Comparison of ENCODE assay signal across 18 mouse cellular contexts in genomic region chr13:37454356-37454755, GRCm38 (mm10).
DNase-seq lines count a peak whose midpoint lies in the region; ATAC-seq and TF ChIP-seq lines count a peak whose summit lies in the region.
"Had no signal": no experiment of that assay in that cellular context is flagged by ENCODE, and none has a peak within 500 bp of the region (broad histone marks: within the 10 kb centered on the region; RNA-seq: fewer than 3 reads in every experiment).

No protein-coding gene starts in this region.

- H3K4me2 ChIP-seq in intestine, embryonic 14.5 days (ENCODE audit: low read length) = no peak overlapping the region
- no peak overlapping the region for H3K4me2 ChIP-seq in intestine, embryonic 16.5 days (ENCODE audit: low read depth, low read length)
- H3K4me2 ChIP-seq in myocyte (ENCODE audit: low read depth) = peak overlapping the region; percentile 1
- H3K4me2 ChIP-seq: embryonic facial prominence, embryonic 12.5 days; limb, embryonic 13.5 days; midbrain, embryonic 12.5 days; neural tube, embryonic 15.5 days had no signal

- H3K9ac ChIP-seq in intestine, embryonic 14.5 days (ENCODE audit: low read length) = no peak overlapping the region
- H3K9ac ChIP-seq in intestine, embryonic 16.5 days (ENCODE audit: low read depth, low read length) = no peak overlapping the region
- H3K9ac ChIP-seq: embryonic facial prominence, embryonic 12.5 days; limb, embryonic 13.5 days; midbrain, embryonic 12.5 days; neural tube, embryonic 15.5 days had no signal

- H3K79me2 ChIP-seq in myocyte (ENCODE audit: control insufficient read depth, insufficient read depth) = no peaks in the 10 kb centered on the region

- no peak overlapping the region for H3ac ChIP-seq in myocyte (ENCODE audit: control insufficient read depth, insufficient read length)

- DNase-seq in embryo, embryonic 10 days (ENCODE audit: low spot score) = peak; percentile 20
- no peak for DNase-seq in embryo, embryonic 10.5 days (ENCODE audit: low spot score)
- DNase-seq in intestine, embryonic 14.5 days (ENCODE audit: low spot score) = no peak
- DNase-seq in layer of hippocampus, adult 2 months (ENCODE audit: low spot score in 2 of 2) = no peak
- DNase-seq in thymus, postnatal 25 days = no peak
- DNase-seq: B cell, adult 2 months; cerebellum, adult 11-12 months; right cerebral cortex, postnatal 25 days; thymus, adult 18-20 months had no signal

- no peak for TF ChIP-seq CTCF in E14TG2a.4 (conservative IDR thresholded peaks at IDR 0.05; ENCODE audit: low read length)
- TF ChIP-seq CTCF in layer of hippocampus, adult 2 months (conservative IDR thresholded peaks at IDR 0.05) = no peak

- no peak overlapping the region for H3K4me3 ChIP-seq in intestine, embryonic 14.5 days (ENCODE audit: low read depth, low read length)
- H3K4me3 ChIP-seq in intestine, embryonic 16.5 days (ENCODE audit: low read length) = no peak overlapping the region
- H3K4me3 ChIP-seq in E14TG2a.4 (replicated peaks; ENCODE audit: low read length) = peak overlapping the region; percentile 29; the same call in 1 of the 2 replicates
- no peak overlapping the region for H3K4me3 ChIP-seq in myocyte
- no peak overlapping the region for H3K4me3 ChIP-seq in layer of hippocampus, adult 2 months
- H3K4me3 ChIP-seq: embryonic facial prominence, embryonic 12.5 days; limb, embryonic 13.5 days; midbrain, embryonic 12.5 days; neural tube, embryonic 15.5 days had no signal

- H3K27me3 ChIP-seq in intestine, embryonic 14.5 days (replicated peaks; ENCODE audit: control insufficient read depth, insufficient read depth, low read length) = no peaks in the 10 kb centered on the region
- H3K27me3 ChIP-seq in intestine, embryonic 16.5 days (replicated peaks; ENCODE audit: control insufficient read depth, insufficient read depth, low read length) = no peaks in the 10 kb centered on the region
- H3K27me3 ChIP-seq in E14TG2a.4 (ENCODE audit: insufficient read depth, low read length) = peaks cover 7% of the 10 kb centered on the region; the same call in 1 of the 2 replicates
- no peaks in the 10 kb centered on the region for H3K27me3 ChIP-seq in myocyte (ENCODE audit: control insufficient read depth, insufficient read depth, insufficient read length)
- H3K27me3 ChIP-seq: embryonic facial prominence, embryonic 12.5 days; limb, embryonic 13.5 days; neural tube, embryonic 15.5 days had no signal

- H3K9me3 ChIP-seq in intestine, embryonic 14.5 days (ENCODE audit: control insufficient read depth, low read length) = no peaks in the 10 kb centered on the region
- no peaks in the 10 kb centered on the region for H3K9me3 ChIP-seq in intestine, embryonic 16.5 days (ENCODE audit: control insufficient read depth, low read length)
- H3K9me3 ChIP-seq in E14TG2a.4 (ENCODE audit: low read length) = 0 out of 2 replicates have a peak, but pooled peaks cover 1% of the 10 kb centered on the region
- H3K9me3 ChIP-seq: embryonic facial prominence, embryonic 12.5 days; limb, embryonic 13.5 days; midbrain, embryonic 12.5 days; neural tube, embryonic 15.5 days had no signal

- ATAC-seq in intestine, embryonic 14.5 days (replicated peaks; ENCODE audit: low FRiP score, low TSS enrichment, low read depth) = no peak
- no peak for ATAC-seq in intestine, embryonic 16.5 days
- ATAC-seq: forebrain, embryonic 16.5 days had no signal

- 49% methylated on average over 6 of the region's 6 CpGs for WGBS in intestine, embryonic 14.5 days
- WGBS in intestine, embryonic 16.5 days = 53% methylated on average over 6 of the region's 6 CpGs

- peaks cover 49% of the 10 kb centered on the region for H3K4me1 ChIP-seq in intestine, embryonic 14.5 days (replicated peaks; ENCODE audit: control insufficient read depth, insufficient read depth, low read length)
- H3K4me1 ChIP-seq in intestine, embryonic 16.5 days (ENCODE audit: control insufficient read depth, insufficient read depth, low read length) = peaks cover 55% of the 10 kb centered on the region
- H3K4me1 ChIP-seq in E14TG2a.4 (replicated peaks; ENCODE audit: low read depth, low read length) = peaks cover 78% of the 10 kb centered on the region

- H3K36me3 ChIP-seq in intestine, embryonic 14.5 days (ENCODE audit: control insufficient read depth, insufficient read depth, low read length) = no peaks in the 10 kb centered on the region
- H3K36me3 ChIP-seq in intestine, embryonic 16.5 days (ENCODE audit: control insufficient read depth, insufficient read depth, low read length) = no peaks in the 10 kb centered on the region
- H3K36me3 ChIP-seq in E14TG2a.4 (ENCODE audit: insufficient read depth, low read length) = no peaks in the 10 kb centered on the region
- no peaks in the 10 kb centered on the region for H3K36me3 ChIP-seq in myocyte (ENCODE audit: control insufficient read depth, insufficient read depth)
- H3K36me3 ChIP-seq: embryonic facial prominence, embryonic 12.5 days; limb, embryonic 13.5 days; midbrain, embryonic 12.5 days; neural tube, embryonic 15.5 days had no signal

- TF ChIP-seq POLR2A in myocyte (IDR thresholded peaks at IDR 0.05; ENCODE audit: insufficient read length, low read depth) = no peak

- peak overlapping the region; percentile 17; the same call in 1 of the 2 replicates for H3K27ac ChIP-seq in intestine, embryonic 14.5 days (ENCODE audit: low read depth)
- no peak overlapping the region for H3K27ac ChIP-seq in intestine, embryonic 16.5 days (ENCODE audit: low read length)
- H3K27ac ChIP-seq in layer of hippocampus, adult 2 months = no peak overlapping the region
- H3K27ac ChIP-seq: embryonic facial prominence, embryonic 12.5 days; kidney, postnatal 0 days; limb, embryonic 13.5 days; midbrain, embryonic 12.5 days; neural tube, embryonic 15.5 days had no signal

TF ChIP-seq in myocyte, 11 proteins besides CTCF, POLR2A, EP300 and RAD21:
- TF ChIP-seq POLR2AphosphoS2 (IDR thresholded peaks at IDR 0.05; ENCODE audit: insufficient read length, low read depth) (no peak), E2F4 (IDR thresholded peaks at IDR 0.05; ENCODE audit: insufficient read depth) (no peak), TCF12 (IDR thresholded peaks at IDR 0.05; ENCODE audit: insufficient read depth, poor library complexity, severe bottlenecking) (no peak), MYOD1 (IDR thresholded peaks at IDR 0.05; ENCODE audit: control insufficient read depth in 1 of 3, insufficient read length in 2 of 3, low read depth in 2 of 3) (no peak), SRF (IDR thresholded peaks at IDR 0.05; ENCODE audit: control insufficient read depth, insufficient read length, low read depth) (no peak), REST (IDR thresholded peaks at IDR 0.05; ENCODE audit: insufficient read depth, insufficient read length) (no peak), MYOG (IDR thresholded peaks at IDR 0.05; ENCODE audit: control insufficient read depth in 1 of 3, insufficient read depth in 1 of 3, insufficient read length in 2 of 3, low read depth in 2 of 3) (no peak), TCF3 (IDR thresholded peaks at IDR 0.05; ENCODE audit: insufficient read length, low read depth) (no peak), USF1 (IDR thresholded peaks at IDR 0.05; ENCODE audit: low read depth) (no peak), CEBPB (IDR thresholded peaks at IDR 0.05; ENCODE audit: insufficient read depth, poor library complexity, severe bottlenecking) (no peak), MAX (IDR thresholded peaks at IDR 0.05; ENCODE audit: low read depth) (no peak)
